Mouse (Mus musculus): ENCODE data around the gene Pkd1l1.
A peak's percentile ranks its signal among the peaks of the same experiment; 100 is the strongest.

Pkd1l1 gene

DNA sequence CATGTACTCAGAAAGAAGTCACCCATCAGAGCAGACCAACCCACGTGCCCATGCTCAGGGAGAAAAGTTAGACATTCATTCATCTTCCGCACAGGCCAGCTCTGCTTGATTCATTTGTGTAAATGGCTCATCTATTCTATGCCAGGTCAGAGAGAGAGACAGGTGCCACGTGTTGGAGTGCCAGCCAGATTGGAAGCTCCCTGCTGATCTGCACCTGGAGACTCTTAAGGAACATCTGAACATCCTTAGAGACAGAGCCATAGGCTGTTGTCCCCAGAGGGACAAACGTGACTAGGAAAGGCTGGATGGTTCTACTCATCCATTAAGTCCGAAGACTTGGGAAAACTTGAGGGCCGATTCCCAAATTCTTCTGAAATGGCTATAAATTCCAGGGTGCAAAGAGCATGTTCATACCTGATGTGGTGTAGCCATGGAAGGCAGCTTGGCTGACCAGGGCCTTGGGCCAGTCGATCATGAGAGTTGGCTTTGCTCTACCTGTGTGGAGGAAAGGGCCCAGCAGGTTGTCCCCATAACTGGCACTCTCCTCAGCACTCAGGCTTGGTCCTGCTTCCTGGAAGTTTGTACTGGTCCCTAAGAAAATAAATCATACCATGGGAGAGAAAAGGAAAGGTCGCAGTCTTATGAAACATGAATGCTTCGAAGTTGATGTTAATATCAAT lies 36.5 kb downstream of the Pkd1l1 start:
- no peak for DNase-seq (ENCODE audit: low spot score)

DNA sequence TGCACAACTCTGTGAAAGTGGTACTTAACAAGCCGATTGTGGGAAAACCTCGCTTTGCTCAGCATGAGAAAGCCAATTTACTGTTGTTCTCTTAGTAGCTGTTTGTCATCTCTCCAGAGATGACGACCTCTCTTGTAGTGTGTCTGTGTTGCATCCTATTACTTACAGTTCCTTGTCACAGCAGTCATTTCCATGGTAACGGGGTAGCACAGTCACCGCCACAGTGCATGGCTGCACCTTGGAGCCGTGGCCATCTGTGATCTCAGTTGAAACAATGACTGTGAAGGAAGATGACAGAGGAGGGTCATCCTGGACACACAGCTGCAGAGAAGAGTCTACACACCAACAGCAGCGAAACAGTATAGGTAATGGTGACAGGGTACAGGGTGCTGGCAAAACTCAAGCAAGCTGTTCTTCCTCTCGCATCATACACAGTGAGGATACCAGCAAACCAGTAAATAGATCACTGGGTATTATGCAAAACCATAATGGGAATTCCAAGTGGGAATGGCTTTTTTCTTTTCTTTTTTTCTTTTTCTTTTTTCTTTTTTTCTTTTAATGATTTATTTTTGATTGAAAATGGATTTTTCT lies 56.9 kb downstream of the Pkd1l1 start:
- DNase-seq (ENCODE audit: low spot score): no peak

DNA sequence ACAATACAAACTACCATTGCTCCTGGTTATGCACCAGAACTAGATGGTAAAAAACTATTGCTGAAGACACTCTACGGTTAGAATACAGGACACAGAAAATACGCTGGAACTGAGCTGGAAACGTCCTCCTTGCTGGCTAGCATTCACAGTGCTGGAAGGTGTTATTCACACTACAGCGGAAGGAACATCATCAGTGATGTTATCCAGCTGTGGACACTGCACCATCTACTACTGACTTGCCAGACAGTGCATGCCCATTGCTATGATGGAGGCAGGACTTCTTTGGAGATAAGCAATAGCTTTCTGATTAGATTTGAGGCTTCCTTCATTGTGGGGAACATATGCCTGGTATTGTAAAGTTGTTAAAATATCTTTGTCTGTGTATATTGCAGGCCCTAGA lies 90.3 kb downstream of the Pkd1l1 start:
- DNase-seq (ENCODE audit: low spot score): no peak

DNA sequence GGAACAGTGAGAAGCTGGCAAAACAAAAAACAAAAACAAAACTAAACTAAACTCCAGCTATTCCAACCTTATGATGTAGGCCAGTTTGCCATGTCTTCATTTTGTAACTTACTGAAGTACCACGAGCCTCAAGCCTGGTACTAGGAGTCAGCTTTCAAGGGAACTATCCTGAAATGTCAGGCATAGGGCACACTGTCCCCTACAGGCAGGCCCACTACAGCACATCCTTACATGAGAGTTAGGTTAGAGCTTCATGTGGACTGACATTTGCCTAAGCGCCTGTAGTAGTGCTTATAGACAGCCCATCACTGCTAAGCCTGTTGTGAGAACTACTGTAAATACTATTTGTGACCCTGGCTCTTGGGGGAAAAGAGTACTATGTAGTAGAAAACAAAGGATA lies 91.5 kb downstream of the Pkd1l1 start:
- no peak for DNase-seq (ENCODE audit: low spot score)

DNA sequence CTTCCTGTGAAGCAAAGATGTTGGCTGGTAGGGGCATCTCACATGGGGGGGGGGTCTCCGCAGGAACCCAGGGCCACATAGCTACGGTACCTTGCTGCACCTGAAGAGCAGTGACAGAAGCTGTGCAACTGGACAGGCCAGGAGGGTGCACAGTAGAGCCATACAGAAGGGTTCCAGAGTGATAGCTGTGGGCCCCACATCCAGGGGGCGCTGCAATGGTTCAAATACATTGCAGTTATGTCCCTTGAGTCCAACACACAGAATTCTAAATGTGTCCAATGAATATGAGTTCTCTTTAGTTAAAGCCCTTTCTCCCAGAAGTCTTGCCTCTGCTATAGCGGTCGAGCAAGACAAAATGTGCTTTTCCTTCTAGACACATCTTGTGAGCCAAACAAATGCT lies 103.0 kb downstream of the Pkd1l1 start:
- DNase-seq (ENCODE audit: low spot score): peak; percentile 49

DNA sequence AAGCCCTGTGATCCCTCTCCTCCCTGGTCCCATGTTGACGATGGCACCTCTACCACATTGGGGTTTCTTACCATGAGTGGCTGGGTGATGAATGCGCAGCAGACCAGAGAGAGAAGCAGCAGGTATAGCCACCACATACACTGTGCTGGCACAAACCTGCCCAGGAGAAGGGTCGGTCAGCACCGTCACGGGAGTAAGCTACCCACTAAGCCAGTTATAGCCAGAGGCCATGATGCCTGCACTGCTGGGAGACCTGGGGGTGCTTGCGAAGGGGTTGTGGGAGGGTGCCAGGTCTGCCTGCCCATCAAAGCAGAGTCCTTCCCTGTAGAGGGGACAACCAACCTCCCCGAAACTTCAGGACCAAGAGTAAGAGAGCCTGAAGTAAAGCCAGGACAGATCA lies 107.0 kb downstream of the Pkd1l1 start:
- DNase-seq (ENCODE audit: low spot score): no peak

DNA sequence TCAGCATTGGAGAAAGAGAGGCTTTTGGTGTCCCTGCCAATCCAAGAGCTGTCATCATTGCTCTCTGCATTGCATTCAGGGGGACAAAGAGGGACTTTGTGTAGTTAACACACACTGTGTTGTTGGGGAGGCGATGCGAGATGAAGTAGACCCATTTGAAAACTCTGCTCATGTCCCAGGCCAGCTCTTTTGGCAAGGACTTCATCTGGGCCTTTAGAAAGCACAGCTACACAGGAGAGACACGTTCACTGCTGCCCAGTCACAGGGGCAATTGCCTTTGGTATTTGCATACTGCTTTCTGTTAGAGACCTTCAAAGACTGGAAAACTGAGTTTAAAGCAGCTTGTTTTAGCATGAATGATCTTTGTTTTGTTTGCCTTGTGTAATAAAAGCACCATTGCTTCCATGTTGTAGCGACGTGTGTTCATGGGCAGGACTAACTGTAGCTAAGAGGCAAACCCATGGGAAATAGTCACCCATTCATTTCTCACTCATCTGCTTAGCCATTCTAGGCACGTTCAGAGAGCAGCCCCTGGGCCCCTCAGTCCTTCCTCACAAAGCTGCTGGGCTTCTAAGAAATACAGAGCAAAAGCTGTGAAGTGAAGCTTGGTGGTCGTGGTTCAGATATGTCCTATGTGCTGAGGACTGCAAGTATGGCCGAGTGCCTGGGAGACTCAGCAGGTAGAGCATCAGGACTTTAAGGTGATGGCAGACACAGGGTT lies 109.0 kb downstream of the Pkd1l1 start:
- no peak for DNase-seq (ENCODE audit: low spot score)

DNA sequence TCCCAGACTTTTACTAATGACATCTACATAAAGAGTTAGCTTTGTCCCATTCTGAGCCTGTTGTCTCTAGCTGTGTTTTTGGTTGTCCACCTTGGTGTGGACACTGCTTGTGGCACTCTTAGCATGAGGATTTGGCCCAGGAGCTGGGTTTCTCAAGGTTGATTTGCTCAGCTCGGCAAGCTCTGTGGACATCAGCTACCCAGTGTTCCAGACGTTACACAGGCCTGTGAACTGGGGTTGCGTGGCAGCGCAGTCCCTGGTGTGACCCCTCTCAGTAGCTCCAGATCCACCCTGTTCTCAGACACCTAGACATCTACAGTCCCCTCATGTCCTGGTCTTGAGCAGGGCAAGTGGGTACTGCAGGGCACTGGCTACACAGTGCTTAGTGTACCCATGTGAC lies 110.6 kb downstream of the Pkd1l1 start:
- no peak for DNase-seq (ENCODE audit: low spot score)

DNA sequence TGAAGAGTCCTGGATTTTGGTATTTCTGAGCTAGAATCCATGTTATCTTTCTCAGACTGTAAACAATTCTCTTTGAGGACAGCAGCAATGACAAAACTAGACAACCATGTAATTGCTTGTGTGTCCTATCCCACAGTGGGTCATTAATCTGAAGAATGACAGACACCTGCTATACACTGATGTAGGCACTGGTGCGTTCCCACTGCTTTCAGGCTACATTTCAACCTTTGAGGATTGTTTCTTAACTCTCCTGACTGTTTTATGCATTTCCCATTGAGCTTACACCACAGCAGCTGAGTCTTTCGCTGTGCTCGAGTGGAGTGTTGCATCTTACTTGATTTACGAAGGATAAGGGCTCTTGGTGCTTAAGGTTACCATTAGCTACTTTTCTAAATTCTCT lies 111.1 kb downstream of the Pkd1l1 start:
- no peak for DNase-seq (ENCODE audit: low spot score)

DNA sequence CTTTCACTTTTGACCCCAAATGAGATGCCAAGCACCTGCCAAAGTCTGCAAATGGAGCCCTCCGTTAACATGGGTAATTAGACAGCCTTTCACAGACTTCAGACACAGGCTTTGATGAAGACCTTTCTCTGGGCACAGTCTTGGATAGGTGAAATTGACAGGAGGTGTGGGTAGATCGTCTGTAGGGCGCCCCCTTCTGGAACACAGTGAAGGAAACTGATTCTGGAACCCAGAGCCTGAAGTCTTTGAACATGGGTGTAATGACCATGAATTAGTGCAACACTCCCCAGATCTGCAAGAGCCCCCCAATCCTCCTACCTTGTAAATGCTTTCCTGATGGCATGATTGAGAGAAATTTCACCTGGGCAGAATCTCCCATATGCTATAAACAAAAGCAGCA lies 112.2 kb downstream of the Pkd1l1 start:
- peak; percentile 56 for DNase-seq (ENCODE audit: low spot score)

DNA sequence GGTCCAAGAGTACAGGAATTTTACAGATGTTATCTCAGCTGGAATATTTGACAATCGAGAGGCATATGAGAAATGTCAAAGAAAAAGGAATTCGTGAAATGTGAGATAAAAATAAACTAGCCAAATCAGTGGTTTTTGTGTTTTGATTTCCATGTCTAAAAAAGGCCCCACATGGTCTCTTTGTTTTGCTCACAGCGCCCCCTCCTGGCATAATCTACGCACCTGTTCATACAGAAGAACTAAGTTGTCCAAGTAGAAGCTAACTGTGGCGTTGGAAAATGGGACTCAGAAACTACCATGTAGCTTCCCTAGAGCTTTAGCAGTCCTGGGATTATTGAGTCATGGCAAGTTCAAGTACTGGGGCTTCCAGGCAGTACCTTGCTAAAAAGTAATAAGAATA lies 113.2 kb downstream of the Pkd1l1 start:
- peak; percentile 93 for DNase-seq (ENCODE audit: low spot score)

DNA sequence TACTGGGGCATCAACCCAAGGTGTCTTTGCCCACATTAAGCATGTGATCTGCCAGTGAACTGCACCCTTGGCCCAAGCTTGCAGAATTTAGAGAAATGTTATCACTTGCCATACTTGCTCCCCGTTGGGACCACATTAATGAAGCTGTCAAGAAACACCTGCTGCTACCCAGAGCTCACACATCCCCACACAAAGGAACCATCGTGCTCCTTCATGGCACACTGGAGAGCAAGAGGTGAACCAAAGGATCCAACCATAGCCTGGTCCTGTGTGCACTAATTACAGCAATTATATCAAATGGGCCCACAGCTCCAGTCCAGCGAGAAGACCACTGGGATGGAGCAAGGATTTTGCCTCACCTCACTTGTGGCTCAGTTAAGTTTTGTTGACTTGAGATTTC lies 114.0 kb downstream of the Pkd1l1 start:
- no peak for DNase-seq (ENCODE audit: low spot score)

DNA sequence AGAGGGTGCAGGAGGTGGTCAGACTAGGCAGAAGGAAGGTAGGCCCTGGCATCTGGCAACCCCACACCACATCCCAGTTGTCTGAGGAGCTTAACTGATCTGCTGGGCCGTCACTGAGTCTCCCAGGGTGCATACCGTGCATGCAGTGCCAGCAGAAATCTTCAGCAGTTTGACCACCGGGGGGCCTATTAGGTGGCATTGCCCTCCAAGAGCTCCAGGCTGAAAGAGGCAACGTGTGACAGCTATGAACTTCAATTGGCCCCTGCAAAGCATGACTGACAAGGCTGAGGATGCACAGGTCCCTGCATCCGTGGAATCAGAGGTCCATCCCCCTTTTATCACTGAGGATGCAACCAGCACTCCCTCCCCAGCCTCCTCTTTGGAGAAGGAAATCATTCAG lies 116.9 kb downstream of the Pkd1l1 start:
- no peak for DNase-seq (ENCODE audit: low spot score)

DNA sequence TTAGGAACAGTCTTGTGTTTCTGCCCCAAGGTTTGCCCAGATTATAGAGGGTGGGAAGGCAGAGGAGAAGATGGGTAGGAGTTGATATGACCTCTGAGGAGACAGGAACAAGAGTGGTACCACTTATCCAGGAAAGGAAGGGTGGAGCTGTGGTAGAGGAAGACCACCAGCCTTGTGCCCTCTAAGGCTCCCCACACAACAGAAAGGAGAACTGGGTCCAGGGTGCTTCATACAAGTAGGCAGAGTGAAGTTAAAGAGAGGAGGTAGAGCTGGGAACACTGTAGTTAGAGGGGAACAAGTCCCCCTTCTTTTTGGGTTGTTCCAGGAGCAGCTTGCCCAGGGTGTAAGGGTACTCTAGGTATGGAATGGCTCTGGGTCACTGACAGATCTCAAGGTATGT lies 125.0 kb downstream of the Pkd1l1 start:
- DNase-seq (ENCODE audit: low spot score): no peak

DNA sequence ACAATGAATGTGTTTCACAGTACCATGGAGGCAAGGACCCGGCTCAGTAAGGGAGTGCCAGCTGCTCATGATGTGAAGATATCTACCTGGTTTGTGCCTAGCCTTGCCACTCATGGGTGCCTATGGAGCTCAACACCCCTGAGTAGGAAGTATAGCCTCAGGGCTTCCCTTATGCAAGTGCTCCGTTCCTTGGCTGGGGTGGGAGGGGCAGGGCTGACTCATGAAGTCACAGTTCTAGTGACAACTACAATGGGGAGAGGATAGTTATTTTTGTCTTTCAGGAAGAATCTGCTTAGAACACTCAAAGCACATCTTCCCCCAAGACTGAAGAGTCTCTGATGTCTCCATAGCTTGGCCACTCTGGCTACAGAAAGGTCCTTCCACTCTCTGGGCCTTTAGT lies 125.4 kb downstream of the Pkd1l1 start:
- DNase-seq (ENCODE audit: low spot score): peak; percentile 10

DNA sequence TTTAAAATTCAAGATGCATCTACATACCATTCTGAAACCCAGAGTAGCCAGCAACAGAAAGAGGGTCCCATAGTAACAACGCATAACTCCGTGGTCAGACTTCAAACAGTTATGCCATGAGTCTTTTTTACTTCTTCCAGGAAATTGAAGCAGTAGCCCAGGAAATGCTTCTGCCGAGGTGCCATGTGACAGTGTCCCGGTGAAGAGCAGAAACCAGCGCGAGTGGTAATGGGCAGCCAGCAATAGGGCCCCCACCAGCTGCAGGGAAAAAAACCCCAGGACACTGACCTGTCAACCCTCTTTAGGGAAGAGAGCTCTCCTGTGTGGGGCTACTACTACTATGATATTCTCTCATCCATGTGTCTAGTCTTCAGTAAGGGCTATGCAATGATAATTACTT lies 136.9 kb downstream of the Pkd1l1 start:
- DNase-seq (ENCODE audit: low spot score): no peak

DNA sequence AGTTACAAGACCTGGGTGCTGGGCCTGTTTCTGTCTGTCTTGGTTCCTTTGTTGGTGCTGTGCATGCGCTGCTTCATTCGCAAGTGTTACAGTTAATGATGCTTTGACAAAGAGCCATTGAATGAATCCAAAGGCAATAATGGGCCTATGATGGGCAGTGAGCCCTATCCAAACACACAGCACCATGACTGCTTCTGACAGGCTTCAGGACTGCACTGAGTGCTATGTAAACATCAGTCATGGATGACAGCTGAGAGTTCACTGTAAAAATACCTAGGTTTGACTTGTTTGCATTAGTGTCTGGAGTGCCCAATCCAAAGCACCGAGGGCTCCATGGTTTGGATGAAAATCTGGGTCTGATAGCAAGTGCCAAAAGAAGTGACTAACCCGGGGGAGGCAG lies 138.9 kb downstream of the Pkd1l1 start:
- DNase-seq (ENCODE audit: low spot score): no peak

DNA sequence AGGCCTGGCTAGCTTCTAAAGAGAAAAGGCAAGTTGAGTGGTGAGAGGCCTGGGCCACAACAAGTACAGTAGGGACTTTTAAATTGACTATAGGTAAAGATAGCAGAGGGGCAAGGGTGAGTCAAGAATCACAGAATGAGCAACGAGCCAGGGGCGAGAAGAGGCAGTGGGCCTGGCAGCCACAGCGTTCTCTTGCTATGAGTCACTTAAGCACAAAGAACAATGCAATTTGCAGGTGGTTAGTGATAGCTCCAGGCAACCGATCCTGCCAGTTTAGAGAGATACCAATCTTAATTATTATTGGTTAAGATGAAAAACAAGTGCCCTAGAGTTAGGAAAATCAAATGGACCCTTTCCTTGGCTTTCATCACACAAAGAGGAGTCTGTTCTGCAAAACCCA lies 142.5 kb downstream of the Pkd1l1 start:
- DNase-seq (ENCODE audit: low spot score): no peak

DNA sequence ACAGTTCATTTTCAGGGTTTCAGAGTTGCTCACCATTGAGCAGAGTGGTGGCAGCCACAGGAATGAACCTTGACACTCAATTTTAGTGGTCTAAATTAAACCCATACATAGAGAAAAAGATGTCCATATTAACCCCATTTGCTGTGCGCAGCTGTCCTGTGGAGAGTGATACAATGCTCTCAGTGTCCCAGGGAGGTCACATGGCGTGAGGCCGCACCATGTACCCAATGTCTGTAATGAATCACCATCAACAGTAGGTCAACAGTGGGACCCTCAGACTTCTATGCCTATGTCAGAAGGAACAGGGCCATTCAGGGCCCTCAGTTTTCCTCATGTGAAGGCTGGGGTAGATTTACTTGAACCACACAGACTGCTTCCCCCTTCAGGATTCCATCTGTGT lies 143.5 kb downstream of the Pkd1l1 start:
- no peak for DNase-seq (ENCODE audit: low spot score)

DNA sequence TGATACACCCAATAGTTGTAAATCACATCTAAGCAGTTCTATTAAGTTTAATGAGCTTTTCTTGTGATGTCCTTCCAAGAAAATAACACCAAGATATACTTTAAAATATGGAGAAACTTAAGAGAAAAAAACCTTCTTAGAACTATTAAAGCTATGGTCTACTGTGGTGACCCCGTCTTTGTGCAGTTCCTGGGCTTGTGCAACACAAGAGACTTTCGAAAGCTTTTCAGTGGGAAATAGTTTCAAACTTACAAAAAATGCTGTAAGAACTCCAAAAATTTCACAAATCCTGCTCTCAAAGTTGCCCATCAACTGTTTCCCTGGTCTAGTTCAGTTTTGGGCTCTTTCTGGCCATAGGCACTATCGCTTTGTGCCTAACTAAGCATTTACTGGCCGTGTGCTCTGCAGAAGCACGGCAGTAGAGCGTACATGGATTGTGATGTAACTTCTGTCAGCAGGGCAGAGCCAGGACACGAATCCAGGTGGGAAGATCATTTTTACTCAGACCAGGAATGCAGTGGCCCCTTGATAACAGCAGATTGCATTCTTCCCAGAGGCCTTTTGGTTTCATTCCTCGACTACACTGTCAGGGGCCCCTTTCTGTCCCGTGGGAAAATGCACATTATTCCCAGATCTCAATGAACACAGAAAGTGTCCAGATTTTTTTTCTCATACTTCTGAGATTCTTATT lies 144.1 kb downstream of the Pkd1l1 start:
- no peak for DNase-seq (ENCODE audit: low spot score)

DNA sequence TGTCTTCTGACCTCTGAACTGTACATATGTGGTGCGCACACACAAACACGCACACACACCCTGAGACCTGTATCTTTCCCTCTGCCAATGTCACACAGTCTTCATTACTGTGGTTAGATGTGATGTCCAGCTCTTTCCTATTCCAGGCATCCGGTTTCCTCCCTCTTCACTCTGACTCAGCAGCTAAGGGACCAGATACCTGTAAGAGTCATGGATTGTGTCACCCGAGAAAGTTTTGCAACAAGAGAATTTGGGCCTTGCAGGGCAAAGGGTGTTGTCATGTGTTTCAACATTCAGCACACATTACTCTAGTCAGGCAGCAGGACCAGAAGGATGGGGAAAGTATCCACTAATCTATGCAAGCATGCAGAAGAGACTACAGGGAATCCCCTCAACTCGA lies 146.5 kb downstream of the Pkd1l1 start:
- no peak for DNase-seq (ENCODE audit: low spot score)

DNA sequence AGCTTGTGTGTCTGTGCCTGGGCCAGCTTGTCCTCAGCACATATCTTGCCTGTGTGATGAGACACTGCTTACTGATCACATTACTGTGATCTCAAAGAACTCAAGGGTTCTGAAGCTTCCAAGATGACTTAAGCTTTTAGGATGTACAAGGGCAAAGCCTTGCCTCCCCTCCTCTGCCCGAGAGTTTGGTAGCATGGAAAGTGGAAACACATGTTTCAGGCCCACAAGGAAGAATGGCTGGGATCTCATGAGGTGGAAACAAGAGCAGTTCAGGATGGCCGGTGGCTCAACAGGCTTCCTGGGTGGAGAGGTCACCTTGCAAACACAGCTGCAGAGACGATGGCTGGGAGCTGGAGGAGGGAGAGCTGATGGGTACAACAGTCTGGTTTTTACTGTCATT lies 147.0 kb downstream of the Pkd1l1 start:
- DNase-seq (ENCODE audit: low spot score): no peak

DNA sequence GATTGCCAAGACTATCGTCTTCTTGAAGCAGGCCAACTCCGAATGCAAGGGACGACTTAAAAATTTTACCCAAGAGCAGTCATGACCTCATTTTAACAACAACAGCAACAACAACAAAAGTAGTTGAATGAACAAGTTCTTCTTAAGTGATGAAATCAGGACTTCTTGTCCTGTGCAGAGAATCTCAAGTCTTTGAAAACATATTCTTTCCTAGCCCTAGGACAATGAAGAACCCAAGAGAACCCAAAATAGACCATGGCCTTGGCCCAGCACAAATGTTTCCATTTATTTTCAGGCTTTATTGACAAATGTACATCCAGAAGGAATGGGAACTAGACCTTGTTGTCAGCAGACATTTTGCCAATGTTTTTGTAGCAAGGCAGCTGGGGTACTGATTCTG lies 147.7 kb downstream of the Pkd1l1 start:
- no peak for DNase-seq (ENCODE audit: low spot score)

Data from testis, postnatal 10 days (tissue).